Comparison of ENCODE assay signal across 10 mouse cellular contexts in the genomic region with DNA sequence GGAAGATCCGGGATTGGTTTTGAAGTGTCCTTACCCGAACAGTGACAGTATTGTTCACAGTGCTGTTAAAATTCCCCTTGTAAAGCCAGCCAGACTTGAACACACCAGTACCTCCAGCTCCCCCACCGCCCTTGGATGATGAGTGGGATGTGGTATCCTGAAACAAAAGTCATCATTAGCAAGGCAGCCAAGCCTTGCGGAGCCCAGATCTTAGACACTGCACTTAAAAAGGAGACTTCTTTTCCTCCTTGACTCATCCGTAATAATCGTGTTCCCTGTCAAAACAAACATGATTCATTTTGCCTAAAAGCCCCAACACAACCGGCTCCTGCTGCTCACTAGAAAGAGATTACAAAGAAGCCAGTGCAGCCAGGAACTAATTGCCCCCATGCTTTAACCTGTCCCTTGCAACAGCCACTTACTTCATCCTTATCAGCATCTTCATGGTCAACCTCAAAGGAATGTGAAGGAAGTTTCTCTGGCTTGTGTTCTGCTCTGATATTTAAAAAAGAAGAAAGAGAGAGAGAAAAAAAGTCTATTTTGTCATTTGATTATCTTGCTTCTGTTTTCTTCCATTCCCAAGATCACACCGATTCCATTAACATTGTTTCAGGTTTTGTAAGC.
DNase-seq lines count a peak whose midpoint lies in the region; ATAC-seq lines count a peak whose summit lies in the region.
"Had no signal": no experiment of that assay in that cellular context is flagged by ENCODE, and none has a peak within 500 bp of the region (broad histone marks: within the 10 kb centered on the region; RNA-seq: fewer than 3 reads in every experiment).

No protein-coding gene starts in this region.

- no peaks in the 10 kb centered on the region for H3K4me1 ChIP-seq in heart, embryonic 12.5 days (replicated peaks)

- 46% methylated on average over 8 of the region's 8 CpGs for WGBS in heart, embryonic 12.5 days

- H3K9me3 ChIP-seq in heart, embryonic 12.5 days (replicated peaks): no peaks in the 10 kb centered on the region

- no peaks in the 10 kb centered on the region for H3K36me3 ChIP-seq in heart, embryonic 12.5 days

- peak; percentile 49 to 51 for DNase-seq in left cerebral cortex, adult 18-20 months (ENCODE audit: low spot score in 2 of 2)
- DNase-seq in left cerebral cortex, postnatal 4 days: no peak
- peak; percentile 7 to 26 for DNase-seq in adrenal gland, adult 18-20 months (ENCODE audit: low spot score in 2 of 2)
- peak; percentile 3 for DNase-seq in ovary, postnatal 10 days (ENCODE audit: low spot score)
- DNase-seq in kidney, adult 8-10 months: no peak
- DNase-seq: lung, embryonic 14.5 days; thymus, postnatal 4 days had no signal

- no peak overlapping the region for H3K27ac ChIP-seq in heart, embryonic 12.5 days (ENCODE audit: poor library complexity, severe bottlenecking)

- no peak overlapping the region for H3K4me2 ChIP-seq in heart, embryonic 12.5 days
- H3K4me2 ChIP-seq: lung, embryonic 14.5 days had no signal

- no peaks in the 10 kb centered on the region for H3K27me3 ChIP-seq in heart, embryonic 12.5 days (replicated peaks)

- H3K9ac ChIP-seq in heart, embryonic 12.5 days: no peak overlapping the region
- H3K9ac ChIP-seq: lung, embryonic 14.5 days had no signal

- intact Hi-C loops in left cerebral cortex, postnatal 4 days (cut with DNase I): no loop called here

- peak; percentile 95 for ATAC-seq in common myeloid progenitor, adult 5-6 weeks (replicated peaks; ENCODE audit: low read depth, poor library complexity, severe bottlenecking)
- no peak for ATAC-seq in heart, embryonic 12.5 days (ENCODE audit: insufficient number of reproducible peaks, low FRiP score)
- ATAC-seq: hindbrain, embryonic 16.5 days had no signal

- H3K4me3 ChIP-seq in heart, embryonic 12.5 days: no peak overlapping the region

Comparison
In these comparisons a context has a peak if more than half of its experiments do, and no peak if none do; other contexts are left out.
1. DNase-seq: peak in left cerebral cortex, adult 18-20 months (2 of 2), adrenal gland, adult 18-20 months (2 of 2) and ovary, postnatal 10 days (single experiment); none in left cerebral cortex, postnatal 4 days (single experiment) and kidney, adult 8-10 months (0 of 2).